Mouse (Mus musculus): ENCODE results near the gene Magi2.

The Magi2 gene

GRCm38 (mm10) chr5:20637300-20637989, 1410.6 kb downstream of the Magi2 start:
- intact Hi-C loops (cut with DNase I), result no loop called here

- intact Hi-C loops (cut with DNase I), result no loop called here
Observed at GRCm38 (mm10) chr5:20642196-20642595, 1415.4 kb downstream of the Magi2 start.

- intact Hi-C loops (cut with DNase I), result no loop called here
Observed at GRCm38 (mm10) chr5:20643741-20644140, 1416.9 kb downstream of the Magi2 start.

DNA sequence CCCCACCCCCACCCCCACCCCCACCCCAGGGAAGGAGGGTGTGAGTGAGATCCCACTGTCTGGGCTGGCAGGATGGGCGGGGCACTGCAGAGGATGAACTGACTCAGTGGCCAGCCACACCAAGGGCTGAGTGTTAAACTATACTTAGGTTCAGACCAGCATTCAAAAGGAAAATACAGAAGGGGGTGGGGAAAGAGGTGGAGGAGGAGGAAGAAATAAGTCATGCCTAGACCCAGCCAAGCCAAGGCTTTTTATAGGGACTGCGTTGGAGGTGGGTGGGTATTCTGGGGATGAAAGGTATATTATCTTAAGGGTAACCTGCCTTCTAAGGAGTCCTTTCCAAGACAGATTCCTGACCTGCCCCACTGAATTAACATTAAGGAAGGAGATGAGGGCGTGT, 1420.1 kb downstream of the Magi2 start:
- intact Hi-C loops (cut with DNase I), result no loop called here

GRCm38 (mm10) chr5:20653425-20654185, 1426.8 kb downstream of the Magi2 start:
- intact Hi-C loops (cut with DNase I), result no loop called here

GRCm38 (mm10) chr5:20654766-20655472, 1428.1 kb downstream of the Magi2 start:
- intact Hi-C loops (cut with DNase I), result no loop called here

DNA sequence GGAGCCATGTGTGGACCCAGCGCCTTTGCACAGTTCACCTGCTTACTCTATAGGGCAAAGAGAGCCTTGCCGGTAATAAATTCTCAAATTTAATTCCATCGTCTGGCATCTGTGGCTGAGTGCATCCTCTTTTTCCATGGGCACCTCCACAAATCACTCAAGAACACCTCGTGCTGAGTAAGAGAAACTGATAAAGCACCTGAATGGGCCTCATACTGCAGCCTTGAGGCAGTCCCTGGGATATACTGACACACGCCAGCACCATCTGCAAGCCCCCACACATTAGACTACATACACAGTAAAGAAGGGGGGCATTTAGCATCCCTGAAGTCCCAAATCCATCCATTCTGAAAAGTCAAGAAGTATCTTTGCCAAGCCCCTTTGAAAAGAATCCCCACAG, 1430.2 kb downstream of the Magi2 start:
- intact Hi-C loops (cut with DNase I), result no loop called here

GRCm38 (mm10) chr5:20667601-20668000, 1440.8 kb downstream of the Magi2 start:
- intact Hi-C loops (cut with DNase I), result no loop called here

GRCm38 (mm10) chr5:20668736-20669355, 1442.0 kb downstream of the Magi2 start:
- intact Hi-C loops (cut with DNase I), result no loop called here

DNA sequence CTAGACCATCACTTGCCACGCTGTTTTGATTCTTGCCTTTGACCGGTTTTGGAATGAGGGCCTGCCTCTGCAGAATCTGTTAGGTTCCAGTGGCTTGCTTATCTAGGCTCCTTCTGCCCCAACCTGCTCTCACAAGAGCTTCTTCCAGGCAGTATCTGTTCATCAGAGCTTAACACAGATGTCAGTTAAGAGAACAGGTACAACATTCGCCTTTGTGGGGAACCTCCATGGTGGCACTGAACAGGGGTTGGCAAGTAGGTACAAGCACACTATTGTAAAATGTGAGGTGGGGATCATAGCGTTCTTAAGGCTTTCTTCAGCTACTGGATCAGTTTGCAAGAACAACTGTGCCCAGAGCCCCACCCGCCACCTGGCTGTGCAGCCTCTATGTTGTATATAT, 1442.6 kb downstream of the Magi2 start:
- intact Hi-C loops (cut with DNase I), result no loop called here

DNA sequence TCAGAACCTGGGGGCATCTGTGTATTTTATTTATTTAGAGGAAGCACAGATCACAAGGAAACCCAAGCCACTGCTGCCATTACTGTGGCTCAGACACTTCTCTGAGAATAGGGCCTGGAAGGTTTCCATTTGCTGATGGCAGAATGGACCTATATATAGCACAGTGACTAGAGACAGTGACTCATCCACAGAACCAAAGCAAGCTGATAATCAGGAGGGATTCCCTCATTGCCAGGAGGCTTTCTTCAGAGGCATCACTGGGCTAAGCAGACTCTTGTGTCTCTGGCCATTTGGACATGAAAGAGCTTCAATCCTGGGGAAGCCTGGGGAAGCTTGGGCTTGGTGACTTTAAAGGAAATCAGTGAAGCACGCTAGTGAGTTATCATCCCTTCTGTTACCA, 1445.0 kb downstream of the Magi2 start:
- intact Hi-C loops (cut with DNase I), result no loop called here

DNA sequence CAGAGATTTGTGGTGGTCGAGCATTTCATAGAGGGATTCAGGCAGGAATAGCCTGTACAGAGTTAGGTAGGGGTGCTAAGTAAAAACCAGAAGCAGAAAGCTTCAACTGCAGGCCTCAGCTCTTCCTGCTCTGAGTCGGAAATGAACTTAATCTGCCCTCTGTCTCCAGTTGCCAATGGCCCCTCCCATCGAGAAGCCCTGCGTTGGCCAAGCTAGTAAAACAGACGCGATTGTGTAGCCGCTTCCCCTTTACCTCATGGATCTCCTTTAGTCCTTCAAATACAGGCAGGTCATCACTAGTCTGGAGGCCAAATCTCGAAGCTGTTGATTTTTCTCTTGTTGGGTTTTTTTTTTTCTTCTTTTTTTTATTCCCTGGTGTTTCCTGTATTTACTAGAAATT, 1447.7 kb downstream of the Magi2 start:
- intact Hi-C loops (cut with DNase I), result no loop called here

GRCm38 (mm10) chr5:20675163-20675665, 1448.4 kb downstream of the Magi2 start:
- intact Hi-C loops (cut with DNase I), result no loop called here

- intact Hi-C loops (cut with DNase I), result no loop called here
Observed at GRCm38 (mm10) chr5:20676193-20676871, 1449.5 kb downstream of the Magi2 start.

GRCm38 (mm10) chr5:20677246-20677645, 1450.4 kb downstream of the Magi2 start:
- intact Hi-C loops (cut with DNase I), result no loop called here

DNA sequence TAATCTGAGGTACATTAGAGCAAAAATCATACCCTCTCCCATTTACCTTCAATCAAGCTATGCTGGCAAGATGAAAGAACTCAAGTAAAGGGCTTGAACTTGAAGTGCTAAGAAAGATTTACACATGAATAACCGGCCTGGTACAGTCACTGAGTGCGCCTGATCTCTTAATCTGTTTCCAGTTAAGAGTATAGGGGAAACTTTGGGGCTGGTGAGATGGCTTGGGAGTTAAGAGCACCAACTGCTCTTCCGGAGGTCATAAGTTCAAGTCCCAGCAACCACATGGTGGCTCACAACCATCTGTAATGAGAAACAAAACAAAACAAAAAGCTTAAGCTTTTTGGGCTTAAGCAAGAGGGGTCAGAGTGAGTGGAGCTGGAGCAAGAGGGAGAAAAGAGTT, 1451.7 kb downstream of the Magi2 start:
- intact Hi-C loops (cut with DNase I), result no loop called here

DNA sequence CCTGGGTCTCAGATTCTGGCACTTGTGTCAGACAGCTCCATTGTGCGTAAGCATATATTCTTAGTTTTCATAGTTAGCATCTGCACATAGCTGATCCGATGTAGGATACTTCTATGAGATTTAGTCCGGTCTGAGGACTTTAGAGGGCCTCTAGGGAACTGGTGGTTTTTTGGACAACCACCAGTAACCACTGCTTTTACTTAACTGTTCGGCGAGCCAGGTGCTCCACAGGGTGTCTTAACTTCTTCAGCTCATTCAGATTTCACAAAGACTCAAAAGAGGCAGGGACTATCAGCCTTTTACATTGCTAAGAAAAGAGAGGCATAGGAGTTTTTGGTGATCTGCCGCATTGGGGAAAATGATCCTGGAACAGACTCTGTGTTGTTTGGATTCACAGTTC, 1453.1 kb downstream of the Magi2 start:
- intact Hi-C loops (cut with DNase I), result no loop called here

DNA sequence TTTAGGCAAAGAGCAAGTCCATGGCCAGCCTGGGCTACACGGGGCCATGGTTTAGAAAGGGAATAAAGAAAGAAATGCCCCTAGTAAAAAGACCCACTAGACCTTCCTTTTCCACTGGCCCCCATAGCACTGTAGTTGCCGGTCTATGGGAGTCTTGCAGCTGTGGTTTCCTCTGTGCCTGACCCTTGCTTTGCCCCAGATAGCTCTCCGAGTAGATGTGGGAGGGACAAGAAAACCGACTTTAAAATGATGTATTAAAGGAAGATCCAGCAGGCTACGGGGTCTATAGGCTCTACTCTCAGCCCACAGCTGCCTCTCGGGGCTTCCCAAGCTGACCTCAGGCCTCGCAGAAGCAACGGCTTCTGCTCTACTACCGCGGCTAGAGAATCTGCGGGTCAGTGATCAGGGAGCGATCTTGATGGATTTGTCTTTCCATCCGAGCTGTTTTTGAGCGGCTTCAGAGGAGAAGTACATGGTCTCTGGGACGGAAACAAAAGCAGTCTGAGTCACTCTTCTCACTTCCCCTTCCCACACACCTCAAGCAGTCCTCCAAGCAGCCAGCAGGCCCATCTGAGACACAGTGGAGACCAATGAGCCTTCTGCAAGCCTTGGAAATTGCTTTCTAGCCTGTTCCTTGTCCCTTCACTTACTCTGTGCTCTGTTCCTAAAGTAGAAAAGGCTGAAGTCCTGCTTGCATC, 1454.1 kb downstream of the Magi2 start:
- intact Hi-C loops (cut with DNase I), result no loop called here

DNA sequence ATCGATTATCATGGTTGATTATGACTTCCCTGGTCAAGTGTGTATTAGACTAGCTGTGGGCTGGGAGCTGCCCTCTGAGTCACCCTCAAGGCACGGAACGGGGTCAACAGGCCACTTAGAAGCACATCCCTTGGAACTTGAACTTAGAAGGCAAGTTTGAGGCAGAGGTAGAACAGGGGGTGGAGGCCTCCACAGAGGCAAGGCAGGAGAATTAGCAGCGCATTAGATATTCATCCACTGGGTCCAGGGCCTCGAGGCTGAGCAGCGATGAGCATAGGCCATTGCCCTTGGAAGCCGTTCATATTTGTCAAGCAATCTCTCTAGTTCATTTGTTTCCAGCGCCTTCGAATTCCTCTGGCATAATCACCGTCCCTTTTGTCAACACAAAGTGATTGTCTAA, 1454.8 kb downstream of the Magi2 start:
- intact Hi-C loops (cut with DNase I), result no loop called here

GRCm38 (mm10) chr5:20682208-20682607, 1455.4 kb downstream of the Magi2 start:
- intact Hi-C loops (cut with DNase I), result no loop called here
